Mouse (Mus musculus) limb, embryonic 12.5 days (tissue): ENCODE data around the gene Entpd8. TPM values are rescaled to one million over a fixed set of nuclear protein-coding genes. Genes with fewer than 3 reads are reported as not detected.

Experiments used
- microRNA-seq: library from miRNA; unstranded; fragments of <30 nt; microRNA quantifications from one replicate; pipeline ENCODE4, GENCODE M21; 2017
- polyA plus RNA-seq: library from polyadenylated mRNA; unstranded; fragments of >200 nt; fragmentation: Nextera tagmentation; extraction: Ambion mirVana; gene quantifications from 2 replicates; pipeline ENCODE4 v1.2.1, GENCODE M21; 2016

Gene Entpd8
- polyA plus RNA-seq, 1 experiment from 2014 or later = not detected

Small RNA genes lying within 50 kb of the gene (microRNA-seq; reads per million reads assigned to microRNA genes)
- gene Gm24328 (not detected), gene Mir7664 (not detected)

Other genes with a start within 250 kb of the Entpd8 start
- 122 and 130 TPM in 2 replicates for gene Ehmt1, start 160.7 kb upstream of the Entpd8 start, polyA plus RNA-seq
- 21.3 and 21.6 TPM in 2 replicates for gene Arrdc1, start 145.1 kb upstream of the Entpd8 start, polyA plus RNA-seq
- gene Zmynd19, start 130.5 kb upstream of the Entpd8 start, polyA plus RNA-seq = 25.3 and 26.8 TPM in 2 replicates
- gene Dph7, start 117.9 kb upstream of the Entpd8 start, polyA plus RNA-seq = 37.5 and 38.7 TPM in 2 replicates
- gene Mrpl41, start 105.2 kb upstream of the Entpd8 start, polyA plus RNA-seq = 132 and 147 TPM in 2 replicates
- gene Pnpla7, start 104.3 kb upstream of the Entpd8 start, polyA plus RNA-seq = 8.2 and 11.0 TPM in 2 replicates
- gene Nsmf, start 25.9 kb upstream of the Entpd8 start, polyA plus RNA-seq = 77.8 and 90.6 TPM in 2 replicates
- gene Noxa1, start 14.8 kb downstream of the Entpd8 start, polyA plus RNA-seq = 0.13 TPM in 1 of 2 replicates, not detected in the other
- gene Nrarp, start 100.5 kb downstream of the Entpd8 start, polyA plus RNA-seq = 20.6 and 23.1 TPM in 2 replicates
- gene Tor4a, start 116.6 kb downstream of the Entpd8 start, polyA plus RNA-seq = 2.9 and 3.2 TPM in 2 replicates
- gene Nelfb, start 131.2 kb downstream of the Entpd8 start, polyA plus RNA-seq = 118 and 121 TPM in 2 replicates
- gene Stpg3, start 134.3 kb downstream of the Entpd8 start, polyA plus RNA-seq = not detected in 2 replicates
- not detected in 2 replicates for gene Fam166a, start 138.4 kb downstream of the Entpd8 start, polyA plus RNA-seq
- 481 and 489 TPM in 2 replicates for gene Tubb4b, start 144.4 kb downstream of the Entpd8 start, polyA plus RNA-seq
- not detected in 2 replicates for gene Slc34a3, start 154.1 kb downstream of the Entpd8 start, polyA plus RNA-seq
- gene Rnf224, start 156.5 kb downstream of the Entpd8 start, polyA plus RNA-seq = not detected in 2 replicates
- 6.5 and 7.2 TPM in 2 replicates for gene Rnf208, start 162.0 kb downstream of the Entpd8 start, polyA plus RNA-seq
- gene Cysrt1, start 162.1 kb downstream of the Entpd8 start, polyA plus RNA-seq = 0.26 TPM in 1 of 2 replicates, not detected in the other
- 5.5 and 5.7 TPM in 2 replicates for gene AL732309.1, start 166.6 kb downstream of the Entpd8 start, polyA plus RNA-seq
- gene Tmem203, start 175.1 kb downstream of the Entpd8 start, polyA plus RNA-seq = 20.5 and 20.7 TPM in 2 replicates
- 8.7 TPM in 2 replicates for gene Tprn, start 182.3 kb downstream of the Entpd8 start, polyA plus RNA-seq
- 217 and 218 TPM in 2 replicates for gene Ssna1, start 192.1 kb downstream of the Entpd8 start, polyA plus RNA-seq
- 141 and 151 TPM in 2 replicates for gene Anapc2, start 192.2 kb downstream of the Entpd8 start, polyA plus RNA-seq
- gene Tmem210, start 207.8 kb downstream of the Entpd8 start, polyA plus RNA-seq = not detected in 2 replicates
- not detected in 2 replicates for gene Lrrc26, start 209.6 kb downstream of the Entpd8 start, polyA plus RNA-seq
- 0.19 and 0.93 TPM in 2 replicates for gene Grin1, start 238.9 kb downstream of the Entpd8 start, polyA plus RNA-seq